Mouse (Mus musculus) MEL (cell line): ENCODE measurements around the gene Lcn2.

Experiments used
- MAX ChIP-seq: IDR thresholded peaks from 2 replicates; pipeline ENCODE4 v1.6.1; 2011; ENCODE audit warnings: low read length, improper control_type of control experiment
- POLR2A ChIP-seq, 2 experiments: IDR thresholded peaks; 2 replicates each; pipeline ENCODE4 v1.6.1; 2011 to 2012; ENCODE audit warnings: low read length in 2 of 2, mild to moderate bottlenecking in 2 of 2, control low read depth in 1 of 2, improper control_type of control experiment in 1 of 2, low read depth in 1 of 2, moderate library complexity in 1 of 2; ENCODE audit not compliant: control insufficient read depth in 1 of 2, insufficient read depth in 1 of 2, poor library complexity in 1 of 2

DNA sequence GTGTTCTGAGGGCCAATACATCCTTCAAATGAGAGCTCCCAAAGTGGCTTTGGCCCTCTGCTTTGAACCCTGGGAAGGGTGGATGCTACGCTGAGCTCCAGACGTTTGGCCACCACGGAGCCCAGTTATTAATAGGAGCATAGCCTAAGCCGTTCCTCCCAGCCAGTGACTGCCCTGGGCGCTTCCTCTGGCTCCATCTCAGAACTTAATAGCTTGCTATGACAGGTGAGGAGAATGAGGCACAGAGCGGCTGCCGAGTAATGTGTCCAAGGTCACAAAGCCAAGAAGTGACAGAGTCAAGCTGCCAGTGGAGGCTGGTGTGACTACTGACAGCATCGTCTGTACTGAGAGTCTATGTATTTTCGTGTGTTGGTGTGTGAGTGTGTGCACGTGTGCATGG, 31.8 kb downstream of the Lcn2 start:
- TF ChIP-seq POLR2A (IDR thresholded peaks at IDR 0.05; ENCODE audit: control insufficient read depth in 1 of 2, insufficient read depth in 1 of 2, low read depth in 1 of 2, low read length in 2 of 2, poor library complexity in 1 of 2) (no peak), MAX (no peak)
